Mouse (Mus musculus): Measurements from ENCODE around the gene Ndufb5.
"Not testable (repeated sequence)": the region's sequence is repeated elsewhere in the genome, so short reads cannot be mapped to it uniquely, and the experiment has no call there.

The Ndufb5 gene

DNA sequence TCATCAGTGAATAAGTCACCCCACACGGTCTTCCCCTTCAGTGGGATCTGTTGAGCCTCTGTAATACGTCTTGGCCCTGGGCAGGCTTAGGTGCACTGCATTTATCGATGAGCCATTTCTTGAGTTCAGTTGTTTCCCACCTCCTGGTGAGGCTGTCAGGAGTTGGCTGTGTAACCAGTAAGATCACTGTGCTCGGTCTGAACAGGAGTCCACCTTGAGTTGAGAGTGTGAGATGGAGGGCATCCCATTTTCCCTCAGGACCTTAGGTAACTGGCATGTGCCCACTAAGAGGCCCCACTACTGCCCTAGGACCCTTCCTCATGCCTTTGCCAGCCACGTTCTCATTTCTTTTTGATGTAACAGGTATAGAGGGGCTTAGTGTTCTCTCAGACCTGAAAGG, 10.8 kb upstream of the Ndufb5 start:
- no peak for DNase-seq (ENCODE audit: low read depth, low spot score)

DNA sequence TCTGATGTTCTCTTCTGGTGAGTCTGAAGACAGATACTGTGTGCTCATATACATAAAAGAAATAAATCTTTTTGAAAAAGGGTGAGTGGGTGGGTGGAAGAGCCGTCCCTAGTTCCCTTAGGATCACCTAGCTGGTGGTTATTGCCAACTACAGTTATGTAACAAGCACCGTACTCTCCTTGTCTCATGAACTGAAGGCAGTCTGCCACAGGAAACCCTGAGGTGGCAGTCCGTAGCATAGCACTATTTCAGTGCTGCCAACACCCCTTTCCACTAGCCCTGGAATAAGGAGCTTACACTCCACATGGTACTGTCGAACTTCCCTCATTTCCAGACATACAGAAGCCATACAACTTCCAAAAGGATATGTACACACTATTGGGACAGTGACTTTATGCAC, 8.9 kb upstream of the Ndufb5 start:
- DNase-seq (ENCODE audit: low read depth, low spot score) = no peak

DNA sequence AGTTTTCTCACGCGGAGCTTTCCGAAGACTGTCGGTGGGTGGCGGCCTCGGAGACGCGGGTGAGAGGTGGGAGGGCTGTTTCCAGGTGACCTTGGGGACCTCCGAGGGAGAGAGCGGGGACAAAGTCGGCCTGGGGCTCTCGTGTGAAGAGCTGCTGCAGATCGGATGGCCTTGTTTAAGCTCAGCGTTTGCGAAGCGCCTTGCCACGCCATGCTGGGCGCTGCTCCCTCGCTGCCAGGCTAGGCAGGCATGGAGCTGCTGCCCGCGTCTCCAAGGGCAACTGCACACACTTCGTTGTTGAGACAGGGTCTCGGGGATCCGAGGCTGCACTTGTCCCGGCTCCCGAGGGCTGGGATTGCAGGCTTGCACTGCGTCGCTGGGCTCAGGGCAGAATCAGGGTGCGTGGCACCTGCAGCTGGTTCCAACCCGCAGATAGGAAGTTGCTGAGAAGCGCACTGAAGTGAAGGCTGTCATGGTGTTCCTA, 424 bp downstream of the Ndufb5 start, which contains the start of gene Mrpl47:
Gene Mrpl47 (minus strand): TSS at position 434 of the 484 bp plus-strand sequence.
- no peak for DNase-seq (ENCODE audit: low read depth, low spot score)

DNA sequence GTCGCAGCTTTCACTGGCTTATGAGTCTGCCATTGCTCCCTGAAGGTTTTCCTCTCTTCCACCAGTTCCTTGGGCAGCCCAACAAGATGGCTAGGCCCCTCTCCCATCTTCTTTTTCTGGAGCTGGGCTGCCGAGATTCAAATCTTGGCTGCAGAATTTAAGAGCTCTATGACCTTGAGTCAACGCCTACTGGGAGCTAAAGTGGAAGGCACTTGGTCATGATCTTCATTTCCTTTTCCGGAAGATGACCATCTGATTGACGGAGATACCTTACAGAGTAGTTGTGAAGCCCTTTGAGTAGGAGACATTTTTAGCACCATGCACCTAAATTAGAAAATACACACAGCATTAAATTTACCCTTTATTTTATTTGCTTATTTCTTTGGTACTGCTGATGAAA, 1.8 kb downstream of the Ndufb5 start:
- DNase-seq (ENCODE audit: low read depth, low spot score) = no peak

DNA sequence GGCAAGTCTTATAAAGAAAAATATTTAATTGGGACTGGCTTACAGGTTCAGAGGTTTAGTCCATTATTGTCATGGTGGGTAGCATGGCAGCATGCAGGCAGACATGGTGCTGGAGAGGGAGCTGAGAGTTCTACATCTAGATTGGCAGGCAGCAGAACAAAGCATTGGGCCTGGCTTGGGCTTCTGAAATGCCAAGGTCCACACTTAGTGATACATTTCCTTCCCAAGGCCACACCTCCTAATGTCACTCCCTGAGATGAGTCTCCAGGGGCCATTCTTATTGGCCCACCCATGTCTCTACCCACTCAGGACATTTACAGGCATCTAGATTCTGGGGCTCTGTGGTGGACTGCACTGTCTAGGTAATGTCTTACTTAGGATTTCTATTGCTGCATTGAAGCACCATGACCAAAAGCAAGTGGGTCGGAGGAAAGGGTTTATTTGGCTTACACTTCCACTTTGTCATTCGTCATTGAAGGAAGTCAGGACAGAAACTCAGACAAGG, 5.5 kb downstream of the Ndufb5 start:
- no peak for DNase-seq (ENCODE audit: low read depth, low spot score)

DNA sequence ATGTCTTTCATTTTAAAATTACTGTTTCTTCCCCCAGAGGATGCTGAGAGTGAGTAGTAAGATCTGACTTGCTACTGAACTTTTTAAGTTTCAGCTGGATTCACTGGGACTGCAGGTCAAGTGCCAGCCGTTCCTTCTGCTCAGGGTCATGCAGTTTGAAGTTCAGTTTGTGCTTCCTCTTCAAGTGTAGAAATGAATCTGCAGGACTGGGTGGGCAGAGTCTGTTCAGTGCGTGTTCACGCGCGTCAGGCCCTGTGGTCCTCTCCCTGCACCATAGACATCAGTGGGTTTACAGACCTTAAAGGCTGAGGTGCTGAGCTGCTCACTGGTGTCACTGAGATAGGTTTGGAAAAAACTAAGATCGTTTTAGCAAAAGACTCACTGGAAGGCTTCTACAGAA, 8.2 kb downstream of the Ndufb5 start:
- no peak for DNase-seq (ENCODE audit: low read depth, low spot score)

DNA sequence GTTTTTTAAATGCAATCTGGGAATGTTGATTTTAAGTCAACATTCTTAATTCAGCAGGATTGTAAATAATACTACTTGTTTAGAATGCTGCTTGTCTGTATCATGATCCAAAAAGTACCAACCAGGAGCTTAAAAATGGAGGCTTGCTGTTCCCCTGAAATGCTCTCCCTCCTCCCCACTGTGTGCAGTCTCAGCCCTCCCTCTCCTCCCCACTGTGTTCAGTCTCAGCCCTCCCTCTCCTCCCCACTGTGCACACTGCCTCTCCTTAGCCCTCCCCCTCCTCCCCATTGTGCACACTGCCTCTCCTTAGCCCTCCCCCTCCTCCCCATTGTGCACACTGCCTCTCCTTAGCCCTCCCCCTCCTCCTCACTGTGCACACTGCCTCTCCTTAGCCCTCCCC, 8.6 kb downstream of the Ndufb5 start:
- not testable (repeated sequence) for DNase-seq (ENCODE audit: low read depth, low spot score)

DNA sequence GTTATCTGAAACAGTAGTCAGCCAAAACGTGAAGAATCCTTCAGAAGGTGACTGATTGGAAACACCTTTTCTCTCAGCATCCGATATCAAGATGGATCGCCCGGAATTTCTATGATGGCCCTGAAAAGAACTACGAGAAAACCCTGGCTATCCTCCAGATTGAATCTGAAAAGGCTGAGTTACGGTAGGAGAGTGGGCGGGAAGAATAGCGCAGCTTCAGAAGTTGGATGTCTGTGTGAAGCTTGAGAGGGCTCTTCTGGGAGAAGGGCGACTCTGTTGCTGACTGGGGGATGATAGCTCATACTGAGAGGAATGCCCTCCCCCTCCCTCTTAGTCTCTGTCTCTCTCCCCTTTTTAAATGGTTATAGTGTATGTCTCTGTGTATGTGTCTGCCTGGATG, 11.6 kb downstream of the Ndufb5 start:
- no peak for DNase-seq (ENCODE audit: low read depth, low spot score)

DNA sequence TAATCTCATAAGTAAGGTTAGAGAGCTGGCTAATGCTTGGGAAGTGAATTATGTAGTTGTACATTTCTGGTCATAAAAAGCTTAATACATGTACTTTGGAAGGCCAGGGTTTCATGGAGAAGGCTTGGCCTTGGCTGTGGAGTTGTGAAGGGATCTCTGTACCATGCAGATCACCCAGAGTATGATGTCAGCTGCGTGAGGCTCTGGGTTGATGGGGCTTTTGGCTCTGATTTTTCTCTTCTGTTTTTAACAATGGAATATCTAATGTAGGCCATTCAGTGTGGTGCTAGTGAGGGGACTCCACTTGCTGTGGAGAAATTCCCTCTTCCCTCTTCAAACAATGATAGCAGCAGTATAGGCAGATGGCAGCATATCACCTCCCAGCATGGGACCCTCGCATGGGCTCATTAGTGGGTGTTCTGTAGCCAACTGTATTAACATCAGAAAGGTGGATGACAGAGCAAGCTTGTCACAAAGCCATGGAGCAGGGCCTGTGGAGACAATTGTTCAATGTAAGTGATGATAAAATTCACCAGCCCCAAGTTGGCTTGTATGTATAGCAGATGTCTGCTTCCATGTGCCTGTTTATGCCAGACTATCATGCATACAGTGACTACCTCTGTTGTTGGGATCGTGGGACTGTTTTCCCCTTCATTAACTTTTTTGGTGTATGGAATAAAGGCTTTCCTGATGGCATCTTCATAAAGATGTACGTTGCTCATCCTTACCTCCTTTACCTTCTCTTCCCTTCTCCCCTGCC, 13.2 kb downstream of the Ndufb5 start:
- no peak for DNase-seq (ENCODE audit: low read depth, low spot score)

DNA sequence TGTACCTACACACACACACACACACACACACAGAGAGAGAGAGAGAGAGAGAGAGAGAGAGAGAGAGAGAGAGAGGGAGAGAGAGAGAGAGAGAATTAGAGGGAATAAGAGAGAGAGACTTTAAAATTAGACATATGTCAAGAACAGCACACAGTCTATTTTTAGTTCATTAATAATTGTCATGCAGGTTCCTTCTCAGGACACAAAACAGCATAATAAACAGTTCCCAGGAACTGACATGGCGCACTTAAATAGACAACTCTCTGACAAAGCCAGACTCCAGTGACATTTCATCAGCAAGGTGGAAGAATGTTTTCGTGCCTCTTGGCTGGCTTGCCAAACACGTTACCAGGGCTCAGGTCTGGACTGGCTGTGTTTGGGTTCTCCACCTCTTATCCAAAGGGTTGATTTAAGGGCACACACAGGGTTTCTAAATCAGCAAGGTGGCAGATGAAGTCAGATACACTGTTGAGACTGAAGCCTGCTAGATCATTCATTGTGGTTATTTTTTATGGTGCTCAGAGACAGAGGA, 17.7 kb downstream of the Ndufb5 start:
- DNase-seq (ENCODE audit: low read depth, low spot score) = no peak

DNA sequence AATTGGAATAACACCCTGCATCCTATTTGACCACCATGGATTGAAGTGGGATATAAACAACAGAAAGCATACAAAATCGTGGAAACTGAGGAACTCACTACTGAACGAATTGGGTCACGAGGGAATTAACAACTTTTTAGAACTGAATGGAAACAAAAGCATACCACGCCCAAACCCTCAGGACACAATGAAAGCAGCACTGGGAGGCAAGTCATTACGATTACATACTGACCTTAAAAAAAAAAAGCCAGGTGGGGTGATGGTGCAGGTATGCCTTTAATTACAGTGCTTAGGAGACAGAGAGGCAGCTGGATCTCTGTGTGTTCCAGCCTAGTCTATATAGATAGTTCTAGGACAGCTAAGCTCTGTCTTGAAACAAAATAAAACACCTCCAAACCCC, 22.4 kb downstream of the Ndufb5 start:
- DNase-seq (ENCODE audit: low read depth, low spot score) = no peak

DNA sequence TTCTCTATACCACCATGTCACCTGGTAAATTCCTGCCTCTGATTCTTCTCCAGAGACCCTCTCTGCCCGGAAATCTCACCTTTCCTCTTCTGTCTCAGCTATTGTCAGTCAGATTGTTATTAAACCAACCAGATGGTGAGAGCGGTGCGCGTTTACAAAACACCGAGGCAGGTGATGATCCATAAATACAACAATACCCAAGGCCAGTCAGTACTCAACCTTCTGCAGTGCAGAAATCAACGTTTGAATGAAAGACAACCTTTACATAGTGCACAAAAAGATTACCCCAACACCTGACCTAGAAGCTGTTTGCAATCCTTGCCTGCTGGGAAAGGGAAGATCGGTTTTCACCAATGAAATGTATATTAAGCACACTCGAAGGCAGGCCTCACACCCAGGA, 26.2 kb downstream of the Ndufb5 start:
- no peak for DNase-seq (ENCODE audit: low read depth, low spot score)

DNA sequence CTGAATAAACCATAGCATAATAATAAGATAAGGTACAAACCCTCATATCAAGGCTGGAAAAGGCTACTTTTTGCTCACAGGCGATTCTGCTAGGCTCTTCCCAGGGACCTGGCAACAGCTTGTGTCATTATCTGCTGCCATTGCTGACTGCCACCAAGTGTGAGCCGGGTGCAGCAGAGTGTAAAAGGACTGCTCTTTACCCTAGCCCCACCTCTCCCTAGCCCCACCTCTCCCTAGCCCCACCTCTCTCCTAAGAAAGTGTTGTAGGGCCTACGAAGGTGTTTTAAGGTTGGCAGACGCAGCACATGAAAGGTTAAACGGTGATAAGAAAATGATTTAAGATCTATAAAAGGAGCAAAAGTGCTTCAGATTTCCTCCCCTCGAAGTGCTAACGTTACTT, 27.1 kb downstream of the Ndufb5 start:
- no peak for DNase-seq (ENCODE audit: low read depth, low spot score)

DNA sequence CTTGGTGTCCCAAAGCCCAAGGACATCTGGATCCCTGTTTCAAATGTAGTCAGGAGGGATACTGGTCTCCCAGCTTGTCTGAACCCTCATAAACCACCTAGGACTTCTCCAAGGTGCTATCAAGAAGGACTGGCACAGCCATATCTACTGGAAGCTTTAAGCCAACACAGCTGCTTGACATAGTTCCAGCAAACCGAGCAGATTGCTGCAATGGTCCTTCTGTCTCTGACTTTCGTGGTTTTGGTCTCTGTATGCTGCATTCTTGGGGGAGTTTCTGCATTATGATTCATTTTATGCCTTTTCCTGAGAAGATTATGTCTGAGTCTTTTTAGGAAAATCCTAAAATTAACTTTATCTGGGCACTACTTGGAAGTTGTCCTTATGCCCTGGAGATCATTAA, 34.0 kb downstream of the Ndufb5 start:
- DNase-seq (ENCODE audit: low read depth, low spot score) = no peak

All from retina, adult 2 months (tissue).